Mouse (Mus musculus): Measurements from ENCODE around the gene Mtg2.

Gene Mtg2

GRCm38 (mm10) chr2:180104659-180105377 is 34.4 kb downstream of the Mtg2 start:
- no peak for DNase-seq (ENCODE audit: low spot score)

GRCm38 (mm10) chr2:180105441-180106190 is 35.2 kb downstream of the Mtg2 start:
- no peak for DNase-seq (ENCODE audit: low spot score)

GRCm38 (mm10) chr2:180107081-180107480 is 36.7 kb downstream of the Mtg2 start:
- no peak for DNase-seq (ENCODE audit: low spot score)

- no peak for DNase-seq (ENCODE audit: low spot score)
Measured at GRCm38 (mm10) chr2:180108285-180108684, 37.9 kb downstream of the Mtg2 start.

- peak; percentile 71 for DNase-seq (ENCODE audit: low spot score)
Measured at GRCm38 (mm10) chr2:180113909-180114890, 43.8 kb downstream of the Mtg2 start.

- DNase-seq (ENCODE audit: low spot score) = no peak
Measured at GRCm38 (mm10) chr2:180115279-180115678, 44.9 kb downstream of the Mtg2 start.

GRCm38 (mm10) chr2:180116081-180116493 is 45.7 kb downstream of the Mtg2 start:
- no peak for DNase-seq (ENCODE audit: low spot score)

- DNase-seq (ENCODE audit: low spot score) = no peak
Measured at GRCm38 (mm10) chr2:180116741-180117484, 46.5 kb downstream of the Mtg2 start.

GRCm38 (mm10) chr2:180117485-180118194 is 47.3 kb downstream of the Mtg2 start:
- no peak for DNase-seq (ENCODE audit: low spot score)

- DNase-seq (ENCODE audit: low spot score) = peak; percentile 100
Measured at GRCm38 (mm10) chr2:180118661-180119438, 48.5 kb downstream of the Mtg2 start, which contains the start of gene Osbpl2. Gene Osbpl2, plus strand, starts transcription at chr2:180119306.

- no peak for DNase-seq (ENCODE audit: low spot score)
Measured at GRCm38 (mm10) chr2:180119439-180120291, 49.3 kb downstream of the Mtg2 start.

- no peak for DNase-seq (ENCODE audit: low spot score)
Measured at GRCm38 (mm10) chr2:180120292-180120761, 49.9 kb downstream of the Mtg2 start.

GRCm38 (mm10) chr2:180124192-180124591 is 53.8 kb downstream of the Mtg2 start:
- DNase-seq (ENCODE audit: low spot score) = no peak

GRCm38 (mm10) chr2:180126195-180126594 is 55.8 kb downstream of the Mtg2 start:
- DNase-seq (ENCODE audit: low spot score) = no peak

- DNase-seq (ENCODE audit: low spot score) = no peak
Measured at GRCm38 (mm10) chr2:180127675-180128074, 57.3 kb downstream of the Mtg2 start.

GRCm38 (mm10) chr2:180133231-180133630 is 62.8 kb downstream of the Mtg2 start:
- no peak for DNase-seq (ENCODE audit: low spot score)

GRCm38 (mm10) chr2:180133911-180134310 is 63.5 kb downstream of the Mtg2 start:
- DNase-seq (ENCODE audit: low spot score) = no peak

- DNase-seq (ENCODE audit: low spot score) = no peak
Measured at GRCm38 (mm10) chr2:180135414-180135813, 65.0 kb downstream of the Mtg2 start.

Data from layer of hippocampus, adult 11-12 months (tissue).